In the genomic region with DNA sequence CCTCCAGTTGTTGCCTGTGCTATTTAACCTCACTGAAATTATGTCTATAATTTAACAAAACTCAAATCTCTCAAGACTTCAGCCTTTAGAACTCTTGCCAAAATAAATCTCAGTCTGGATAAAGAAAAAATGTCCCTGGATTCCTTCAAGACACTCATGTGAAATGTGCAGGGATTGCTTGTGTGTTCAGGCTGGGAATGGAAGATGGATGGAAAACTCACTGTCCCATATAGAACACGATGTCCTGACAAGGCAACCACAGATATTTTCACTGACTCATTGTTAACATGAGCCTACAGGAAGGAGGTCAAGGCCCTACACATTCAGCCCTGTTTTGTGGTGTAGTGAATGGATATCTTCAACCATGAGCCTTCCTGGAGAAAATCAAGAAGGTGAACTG, we compare ENCODE assay signal across 24 mouse cellular contexts.
DNase-seq lines count a peak whose midpoint lies in the region; ATAC-seq and TF ChIP-seq lines count a peak whose summit lies in the region.
"Had no signal": no experiment of that assay in that cellular context is flagged by ENCODE, and none has a peak within 500 bp of the region (broad histone marks: within the 10 kb centered on the region; RNA-seq: fewer than 3 reads in every experiment).

No protein-coding gene starts in this region.

- ATAC-seq in kidney, postnatal 0 days (replicated peaks; ENCODE audit: low FRiP score, low read depth): no peak
- ATAC-seq: activated CD4-positive, CD25-positive, alpha-beta regulatory T cell, adult 4 months; forebrain, embryonic 15.5 days; hindbrain, embryonic 16.5 days; inflammation-experienced regulatory T-cells, adult 6 months; intestine, postnatal 0 days; Patski had no signal

- H3K4me2 ChIP-seq in kidney, postnatal 0 days (ENCODE audit: low read length): no peak overlapping the region
- H3K4me2 ChIP-seq: forebrain, embryonic 15.5 days; heart, embryonic 15.5 days had no signal

- no peak overlapping the region for H3K27ac ChIP-seq in kidney, postnatal 0 days
- H3K27ac ChIP-seq: embryonic facial prominence, embryonic 10.5 days; forebrain, embryonic 15.5 days; heart, embryonic 10.5 days; heart, embryonic 15.5 days had no signal

- no peak overlapping the region for H3K9ac ChIP-seq in kidney, postnatal 0 days (ENCODE audit: low read depth, low read length)
- H3K9ac ChIP-seq: forebrain, embryonic 15.5 days; heart, embryonic 15.5 days had no signal

- intact Hi-C loops in heart, postnatal 36 days (cut with DNase I): loop anchor here (5.0 kb wide), 1 partner anchor 251 kb away; the partner anchor contains the start of gene Prrx1

- WGBS in kidney, postnatal 0 days: 50% methylated on average over 1 of the region's 1 CpGs

- peak; percentile 28 for DNase-seq in adrenal gland, adult 2 months
- DNase-seq in adrenal gland, postnatal 4 days (ENCODE audit: low spot score in 2 of 2): no peak
- peak; percentile 71 for DNase-seq in kidney, postnatal 0 days (ENCODE audit: low spot score)
- DNase-seq in kidney, postnatal 4 days: no peak
- peak; percentile 84 for DNase-seq in 3T3-L1 (ENCODE audit: low read depth, low spot score)
- DNase-seq in NIH3T3 (ENCODE audit: low read depth): peak; percentile 58
- DNase-seq in B cell, adult 2 months: no peak
- no peak for DNase-seq in heart, postnatal 36 days
- DNase-seq: adrenal gland, postnatal 14 days; cerebellum, adult 2 months; cerebellum, postnatal 10 days; gastrocnemius, postnatal 36 days; heart, adult 11 months; heart, postnatal 14 days had no signal

- no peaks in the 10 kb centered on the region for H3K4me1 ChIP-seq in kidney, postnatal 0 days (replicated peaks; ENCODE audit: insufficient read depth, low read length)
- H3K4me1 ChIP-seq: heart, embryonic 15.5 days had no signal

- H3K36me3 ChIP-seq in kidney, postnatal 0 days (ENCODE audit: insufficient read depth, low read length): no peaks in the 10 kb centered on the region
- H3K36me3 ChIP-seq: embryonic facial prominence, embryonic 10.5 days; forebrain, embryonic 15.5 days; heart, embryonic 10.5 days; heart, embryonic 15.5 days had no signal

- H3K9me3 ChIP-seq in kidney, postnatal 0 days (replicated peaks; ENCODE audit: low read length): no peaks in the 10 kb centered on the region
- H3K9me3 ChIP-seq: embryonic facial prominence, embryonic 10.5 days; forebrain, embryonic 15.5 days; heart, embryonic 10.5 days; heart, embryonic 15.5 days had no signal

- no peaks in the 10 kb centered on the region for H3K27me3 ChIP-seq in kidney, postnatal 0 days (ENCODE audit: insufficient read depth, low read length)
- H3K27me3 ChIP-seq: forebrain, embryonic 15.5 days; heart, embryonic 15.5 days; Patski had no signal

- TF ChIP-seq CTCF in kidney, postnatal 0 days (IDR thresholded peaks at IDR 0.05; ENCODE audit: low read depth): no peak

- H3K4me3 ChIP-seq in kidney, postnatal 0 days (replicated peaks; ENCODE audit: low read depth, low read length): no peak overlapping the region
- H3K4me3 ChIP-seq: embryonic facial prominence, embryonic 10.5 days; erythroblast, embryonic 14.5 days; forebrain, embryonic 15.5 days; heart, embryonic 10.5 days; heart, embryonic 15.5 days had no signal

Comparison
In these comparisons a context has a peak if more than half of its experiments do, and no peak if none do; other contexts are left out.
1. DNase-seq: peak in adrenal gland, adult 2 months (single experiment), kidney, postnatal 0 days (single experiment), 3T3-L1 (single experiment) and NIH3T3 (single experiment); none in adrenal gland, postnatal 4 days (0 of 2), kidney, postnatal 4 days (0 of 2), B cell, adult 2 months (0 of 2) and heart, postnatal 36 days (0 of 2).